Mouse (Mus musculus) thymus, adult 2 months (tissue): ENCODE results near the gene Pibf1. TPM values are rescaled to one million over a fixed set of nuclear protein-coding genes. Genes with fewer than 3 reads are reported as not detected.

Experiments used
- DNase-seq: peaks from one replicate; pipeline ENCODE4 v3.0.0; 2021
- H3K27ac ChIP-seq: fragments of 200-500 bp; 2 replicates; pipeline ENCODE4 v1.5.1; 2012; ENCODE audit warnings: low read length, control low read depth; ENCODE audit not compliant: control insufficient read depth, insufficient read depth
- H3K27me3 ChIP-seq: fragments of 200-500 bp; 2 replicates; pipeline ENCODE4 v1.6.1; 2012; ENCODE audit warnings: mild to moderate bottlenecking, low read length, moderate library complexity, mixed read lengths; ENCODE audit not compliant: control insufficient read depth, insufficient read depth
- H3K36me3 ChIP-seq: fragments of 200-500 bp; 2 replicates; pipeline ENCODE4 v1.6.1; 2012; ENCODE audit warnings: mild to moderate bottlenecking, low read length, moderate library complexity; ENCODE audit not compliant: control insufficient read depth, insufficient read depth
- H3K4me1 ChIP-seq: fragments of 200-500 bp; replicated peaks from 2 replicates; pipeline ENCODE4 v1.6.1; 2012; ENCODE audit warnings: low read length; ENCODE audit not compliant: control insufficient read depth, insufficient read depth
- H3K4me3 ChIP-seq: fragments of 200-500 bp; 2 replicates; pipeline ENCODE4 v1.5.1; 2012; ENCODE audit warnings: mild to moderate bottlenecking, low read length, control low read depth, moderate library complexity; ENCODE audit not compliant: control insufficient read depth, insufficient read depth
- CTCF ChIP-seq: fragments of 200-500 bp; IDR thresholded peaks from 2 replicates; pipeline ENCODE4 v1.5.1; 2012; ENCODE audit warnings: mild to moderate bottlenecking, control low read depth, low read length, moderate library complexity, borderline replicate concordance; ENCODE audit not compliant: control insufficient read depth, poor library complexity, insufficient read depth; ENCODE audit errors: extremely low read depth
- POLR2A ChIP-seq: fragments of 200-500 bp; IDR thresholded peaks from 2 replicates; pipeline ENCODE4 v1.6.1; 2012; ENCODE audit warnings: mild to moderate bottlenecking, low read length, control low read depth, moderate library complexity; ENCODE audit not compliant: control insufficient read depth, poor library complexity, insufficient read depth; ENCODE audit errors: extremely low read depth
- WGBS: fragments of 180-500 bp; shearing (Covaris S2); methylation state at CpG from one replicate; pipeline ENCODE4 v1.1.7; 2018; 5-methylcytosine and 5-hydroxymethylcytosine counted together
- polyA plus RNA-seq: library from polyadenylated mRNA; depleted of rRNA; stranded (reverse); fragments of >200 nt; gene quantifications from 2 replicates; pipeline ENCODE4 v1.2.3, GENCODE M21; 2012

The Pibf1 gene
- polyA plus RNA-seq, 1 experiment, result 2.4 TPM

- H3K4me1 ChIP-seq, result no peaks in the 10 kb centered on the region
- 91% methylated on average over 5 of the region's 5 CpGs for WGBS
- TF ChIP-seq POLR2A (no peak), CTCF (no peak)
- DNase-seq, result no peak
- H3K27me3 ChIP-seq, result no peaks in the 10 kb centered on the region
- H3K4me3 ChIP-seq, result no peak overlapping the region
- no peak overlapping the region for H3K27ac ChIP-seq
- H3K36me3 ChIP-seq, result no peaks in the 10 kb centered on the region
Measured at GRCm38 (mm10) chr14:99237115-99237514, 137.9 kb downstream of the Pibf1 start.

- H3K27me3 ChIP-seq, result no peaks in the 10 kb centered on the region
- no peaks in the 10 kb centered on the region for H3K36me3 ChIP-seq
- no peaks in the 10 kb centered on the region for H3K4me1 ChIP-seq
- DNase-seq, result no peak
- 94% methylated on average over 11 of the region's 11 CpGs for WGBS
- TF ChIP-seq POLR2A (no peak), CTCF (no peak)
- H3K4me3 ChIP-seq, result no peak overlapping the region
- H3K27ac ChIP-seq, result no peak overlapping the region
Measured at GRCm38 (mm10) chr14:99240563-99240962, 141.3 kb downstream of the Pibf1 start.

- no peak for DNase-seq
- Histone ChIP-seq H3K36me3 (no peaks in the 10 kb centered on the region), H3K4me3 (no peak overlapping the region), H3K4me1 (no peaks in the 10 kb centered on the region), H3K27ac (no peak overlapping the region), H3K27me3 (no peaks in the 10 kb centered on the region)
- WGBS, result 86% methylated on average over 3 of the region's 3 CpGs
- no peak for TF ChIP-seq POLR2A
- no peak for TF ChIP-seq CTCF
Measured at GRCm38 (mm10) chr14:99244508-99244907, 145.3 kb downstream of the Pibf1 start.

- H3K27ac ChIP-seq, result no peak overlapping the region
- H3K4me3 ChIP-seq, result no peak overlapping the region
- DNase-seq, result no peak
- TF ChIP-seq CTCF (no peak), POLR2A (no peak)
- no peaks in the 10 kb centered on the region for H3K36me3 ChIP-seq
- no peaks in the 10 kb centered on the region for H3K4me1 ChIP-seq
- 96% methylated on average over 12 of the region's 12 CpGs for WGBS
- no peaks in the 10 kb centered on the region for H3K27me3 ChIP-seq
Measured at GRCm38 (mm10) chr14:99262026-99262425, 162.8 kb downstream of the Pibf1 start.

- WGBS, result 70% methylated on average over 6 of the region's 6 CpGs
- TF ChIP-seq POLR2A (no peak), CTCF (no peak)
- H3K27ac ChIP-seq, result no peak overlapping the region
- H3K4me3 ChIP-seq, result no peak overlapping the region
- H3K27me3 ChIP-seq, result no peaks in the 10 kb centered on the region
- DNase-seq, result no peak
- no peaks in the 10 kb centered on the region for H3K36me3 ChIP-seq
- H3K4me1 ChIP-seq, result no peaks in the 10 kb centered on the region
Measured at GRCm38 (mm10) chr14:99263816-99264215, 164.6 kb downstream of the Pibf1 start.

GRCm38 (mm10) chr14:99265791-99266190 is 166.6 kb downstream of the Pibf1 start:
- Histone ChIP-seq H3K36me3 (no peaks in the 10 kb centered on the region), H3K4me1 (no peaks in the 10 kb centered on the region), H3K27ac (no peak overlapping the region), H3K27me3 (no peaks in the 10 kb centered on the region), H3K4me3 (no peak overlapping the region)
- WGBS, result 9% methylated on average over 14 of the region's 14 CpGs
- no peak for TF ChIP-seq POLR2A
- no peak for TF ChIP-seq CTCF
- DNase-seq, result no peak

GRCm38 (mm10) chr14:99266749-99267148 is 167.5 kb downstream of the Pibf1 start:
- no peaks in the 10 kb centered on the region for H3K27me3 ChIP-seq
- no peak for DNase-seq
- TF ChIP-seq POLR2A (no peak), CTCF (no peak)
- no peaks in the 10 kb centered on the region for H3K4me1 ChIP-seq
- H3K4me3 ChIP-seq, result no peak overlapping the region
- no peak overlapping the region for H3K27ac ChIP-seq
- no peaks in the 10 kb centered on the region for H3K36me3 ChIP-seq
- 84% methylated on average over 5 of the region's 5 CpGs for whole genome bisulfite sequencing
